Mouse (Mus musculus) induced T-regulatory cell, adult 2 months (primary cell): Measurements from ENCODE around the gene Psmb3.

Experiments
- DNase-seq: peaks from one replicate; pipeline ENCODE4 v3.0.0-alpha.2; 2012; ENCODE audit warnings: low read depth

Psmb3 gene

GRCm38 (mm10) chr11:97668160-97668559, 35.0 kb upstream of the Psmb3 start:
- no peak for DNase-seq

- DNase-seq: no peak
Observed at GRCm38 (mm10) chr11:97669268-97669667, 33.9 kb upstream of the Psmb3 start.

DNA sequence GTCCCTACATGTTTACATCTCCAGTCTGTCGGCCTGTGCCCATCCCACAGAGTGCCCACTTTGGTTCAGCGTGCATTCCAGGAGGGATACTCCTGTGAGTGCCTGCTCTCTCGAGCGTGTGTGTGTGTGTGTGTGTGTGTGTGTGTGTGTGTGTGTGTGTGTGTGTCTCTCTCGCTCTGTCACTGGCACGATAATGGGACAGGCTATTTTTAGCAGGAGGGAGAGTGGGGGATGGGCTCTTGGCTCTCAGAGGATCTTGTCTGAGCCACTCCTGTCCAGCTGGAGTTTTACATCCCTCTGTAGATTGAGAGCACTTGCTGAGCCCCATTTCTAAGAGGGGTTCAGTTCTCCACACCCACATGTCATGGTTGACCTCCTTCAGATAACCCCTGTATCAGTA, 33.4 kb upstream of the Psmb3 start:
- no peak for DNase-seq

DNA sequence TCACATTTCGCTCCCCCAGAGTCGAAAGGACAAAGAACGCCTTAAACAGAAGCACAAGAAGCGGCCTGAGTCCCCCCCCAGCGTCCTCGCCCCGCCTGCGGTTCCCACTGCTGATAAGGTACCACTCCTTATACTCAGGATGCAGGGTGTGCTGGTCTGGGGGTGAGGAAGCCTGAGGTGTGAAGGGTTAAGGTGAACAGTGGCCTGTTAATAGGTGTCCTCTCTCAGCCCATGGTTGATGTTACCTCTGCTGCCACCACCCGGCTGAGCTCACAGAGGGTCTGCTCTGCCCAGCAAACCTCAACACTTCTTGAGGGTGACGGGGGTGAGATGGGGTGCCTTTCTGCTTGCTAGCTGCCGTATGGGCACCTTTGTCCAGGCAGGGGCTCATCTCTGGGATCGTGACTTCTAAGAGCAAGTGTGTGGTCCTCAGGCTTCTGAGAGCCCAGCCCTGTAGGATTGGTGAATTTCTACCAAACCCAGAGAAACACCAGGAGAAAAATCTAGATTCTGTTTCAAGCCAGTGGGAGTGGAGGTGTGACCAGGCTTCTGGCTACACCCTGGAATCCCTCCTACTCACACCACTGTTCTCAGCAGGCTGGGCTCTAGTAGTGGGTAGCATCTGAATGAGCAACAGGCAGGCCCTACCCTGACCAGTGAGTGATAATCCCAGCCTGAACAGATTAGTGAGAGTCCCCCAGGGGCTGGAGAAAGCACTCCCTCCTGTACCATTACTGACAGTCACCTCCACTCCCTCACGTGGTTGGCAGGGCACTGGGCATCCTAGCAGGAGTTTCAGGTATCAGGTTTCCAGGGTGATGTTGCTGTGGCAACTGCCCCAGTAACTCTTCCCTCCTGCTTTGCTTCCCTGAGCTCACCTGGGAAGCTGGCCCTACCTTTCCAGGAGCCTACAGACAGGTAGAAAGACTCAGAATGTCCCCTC, 32.7 kb upstream of the Psmb3 start:
- DNase-seq: no peak

GRCm38 (mm10) chr11:97671177-97671527, 32.0 kb upstream of the Psmb3 start:
- DNase-seq: no peak

DNA sequence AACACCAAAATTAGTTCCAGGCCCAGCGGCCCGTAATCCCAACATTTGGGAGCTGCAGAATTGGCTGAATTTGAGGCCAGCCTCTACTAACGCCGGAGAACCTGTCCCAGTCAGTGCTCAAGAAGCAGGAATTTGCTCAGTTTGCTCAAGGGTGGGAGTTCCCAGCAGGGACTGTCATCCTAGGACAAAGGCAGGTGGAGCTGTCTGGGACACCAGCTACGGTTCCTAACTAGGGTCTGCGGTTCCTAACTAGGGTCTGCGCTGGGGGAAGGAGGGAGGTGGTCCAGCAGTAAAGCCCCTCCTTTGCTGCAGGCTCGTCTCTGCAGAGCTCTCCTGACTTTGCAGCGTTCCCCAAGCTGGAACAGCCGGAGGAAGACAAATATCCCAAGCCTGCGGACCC, 30.1 kb upstream of the Psmb3 start:
- DNase-seq: no peak

GRCm38 (mm10) chr11:97676050-97676754, 27.0 kb upstream of the Psmb3 start:
- no peak for DNase-seq

GRCm38 (mm10) chr11:97677381-97677780, 25.8 kb upstream of the Psmb3 start:
- DNase-seq: no peak

DNA sequence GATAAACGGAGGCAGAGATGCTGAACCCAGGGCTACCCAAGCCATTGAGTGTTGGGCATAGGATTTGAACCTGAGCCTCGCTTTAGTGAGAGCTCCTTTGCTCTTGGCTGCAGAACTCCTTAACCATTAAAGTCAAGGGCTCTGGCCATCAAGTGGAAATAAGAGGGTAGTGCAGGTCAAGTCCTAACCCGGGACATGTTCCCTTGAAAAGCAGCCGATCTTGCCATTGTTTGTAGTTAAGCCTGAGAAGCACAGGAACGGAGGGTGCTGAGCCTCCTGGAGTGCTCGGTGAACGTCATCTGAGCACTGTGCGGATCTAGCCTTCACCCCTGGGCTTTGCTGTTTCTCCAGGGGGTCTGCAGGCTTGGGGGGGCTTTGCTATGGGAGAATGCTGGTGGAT, 25.4 kb upstream of the Psmb3 start:
- DNase-seq: no peak

DNA sequence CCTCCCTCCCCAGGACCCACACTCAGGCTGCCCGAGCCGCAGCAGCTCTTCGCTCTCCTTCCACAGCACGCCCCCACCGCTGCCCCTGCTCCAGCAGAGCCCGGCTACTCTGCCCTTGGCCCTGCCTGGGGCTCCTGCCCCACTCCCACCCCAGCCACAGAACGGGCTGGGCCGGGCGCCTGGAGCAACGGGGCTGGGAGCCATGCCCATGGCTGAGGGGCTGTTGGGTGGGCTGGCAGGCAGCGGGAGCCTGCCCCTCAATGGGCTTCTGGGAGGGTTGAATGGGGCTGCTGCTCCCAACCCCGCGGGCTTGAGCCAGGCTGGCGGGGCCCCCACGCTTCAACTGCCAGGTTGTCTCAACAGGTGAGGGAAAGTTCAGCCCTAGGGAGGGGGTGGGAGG, 24.9 kb upstream of the Psmb3 start:
- DNase-seq: no peak

DNA sequence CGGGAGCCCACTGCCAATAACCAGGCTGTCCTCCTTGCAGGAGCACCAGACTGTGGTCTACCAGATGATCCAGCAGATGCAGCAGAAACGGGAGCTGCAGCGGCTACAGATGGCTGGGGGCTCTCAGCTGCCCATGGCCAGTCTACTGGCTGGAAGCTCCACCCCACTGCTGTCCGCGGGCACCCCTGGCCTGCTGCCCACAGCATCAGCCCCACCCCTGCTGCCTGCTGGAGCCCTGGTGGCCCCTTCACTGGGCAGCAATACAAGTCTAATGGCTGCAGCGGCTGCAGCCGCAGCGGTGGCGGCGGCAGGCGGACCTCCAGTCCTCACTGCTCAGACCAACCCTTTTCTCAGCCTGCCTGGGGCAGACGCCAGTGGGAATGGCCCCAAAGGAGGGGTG, 22.8 kb upstream of the Psmb3 start:
- DNase-seq: no peak

GRCm38 (mm10) chr11:97682504-97683055, 20.6 kb upstream of the Psmb3 start:
- DNase-seq: peak; percentile 26

DNA sequence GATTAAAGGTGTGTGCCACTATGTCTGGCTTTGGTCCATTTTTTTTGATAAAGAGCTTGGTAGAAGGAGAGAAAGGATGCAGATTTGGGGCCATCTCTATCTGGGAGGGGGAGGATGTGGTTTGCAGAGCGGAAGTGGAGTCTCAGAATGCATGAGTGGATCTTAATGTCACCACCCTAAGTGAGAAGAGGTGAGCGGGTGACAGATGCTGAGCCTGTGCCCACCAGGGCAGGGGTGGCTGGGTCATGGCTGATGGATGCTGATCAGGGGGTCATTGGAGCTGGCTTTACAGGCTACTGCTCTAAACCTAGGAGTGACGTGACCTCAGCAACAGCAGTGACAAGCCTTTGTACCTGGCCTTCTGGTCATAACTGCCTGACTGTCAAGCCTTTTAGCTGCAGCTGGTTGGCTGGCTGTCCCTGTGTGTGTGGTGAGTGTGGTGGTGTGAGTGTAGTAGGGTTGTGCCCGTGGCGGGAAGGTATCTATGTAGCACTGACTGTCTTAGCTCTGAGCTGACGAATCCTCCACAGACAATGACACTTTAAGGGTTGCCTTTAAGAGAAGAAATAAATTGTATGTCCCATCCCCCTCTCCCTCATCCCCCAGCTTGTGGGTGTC, 19.0 kb upstream of the Psmb3 start:
- peak; percentile 93 for DNase-seq

- no peak for DNase-seq
Observed at GRCm38 (mm10) chr11:97684766-97685165, 18.4 kb upstream of the Psmb3 start.

- peak; percentile 91 for DNase-seq
Observed at GRCm38 (mm10) chr11:97685613-97686321, 17.4 kb upstream of the Psmb3 start, which contains the start of gene Cisd3. Gene Cisd3 (plus strand): TSS chr11:97685826.

- DNase-seq: peak; percentile 49
Observed at GRCm38 (mm10) chr11:97686322-97686908, 16.8 kb upstream of the Psmb3 start.

- no peak for DNase-seq
Observed at GRCm38 (mm10) chr11:97687061-97687460, 16.1 kb upstream of the Psmb3 start.

GRCm38 (mm10) chr11:97689861-97690260, 13.3 kb upstream of the Psmb3 start:
- DNase-seq: peak; percentile 76

DNA sequence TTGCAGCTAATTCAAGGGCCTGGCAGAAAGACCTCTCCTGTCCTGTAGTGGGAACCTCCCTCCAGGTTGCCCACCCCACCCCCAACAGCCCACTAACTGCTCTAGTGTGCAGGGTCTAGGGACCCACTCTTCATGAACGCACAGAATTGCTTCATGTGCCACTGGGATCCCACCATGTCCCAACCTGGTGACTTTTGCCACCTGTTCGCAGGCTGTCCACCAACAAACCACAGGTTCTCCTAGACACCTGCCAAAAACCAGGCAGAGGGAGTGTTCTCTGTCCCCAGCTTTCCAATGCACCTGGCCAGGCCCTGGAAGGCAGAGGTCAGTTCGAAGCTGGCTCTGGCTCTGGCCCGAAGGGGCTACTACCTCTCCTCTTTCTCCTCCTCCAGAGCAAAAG, 8.8 kb upstream of the Psmb3 start:
- DNase-seq: no peak

DNA sequence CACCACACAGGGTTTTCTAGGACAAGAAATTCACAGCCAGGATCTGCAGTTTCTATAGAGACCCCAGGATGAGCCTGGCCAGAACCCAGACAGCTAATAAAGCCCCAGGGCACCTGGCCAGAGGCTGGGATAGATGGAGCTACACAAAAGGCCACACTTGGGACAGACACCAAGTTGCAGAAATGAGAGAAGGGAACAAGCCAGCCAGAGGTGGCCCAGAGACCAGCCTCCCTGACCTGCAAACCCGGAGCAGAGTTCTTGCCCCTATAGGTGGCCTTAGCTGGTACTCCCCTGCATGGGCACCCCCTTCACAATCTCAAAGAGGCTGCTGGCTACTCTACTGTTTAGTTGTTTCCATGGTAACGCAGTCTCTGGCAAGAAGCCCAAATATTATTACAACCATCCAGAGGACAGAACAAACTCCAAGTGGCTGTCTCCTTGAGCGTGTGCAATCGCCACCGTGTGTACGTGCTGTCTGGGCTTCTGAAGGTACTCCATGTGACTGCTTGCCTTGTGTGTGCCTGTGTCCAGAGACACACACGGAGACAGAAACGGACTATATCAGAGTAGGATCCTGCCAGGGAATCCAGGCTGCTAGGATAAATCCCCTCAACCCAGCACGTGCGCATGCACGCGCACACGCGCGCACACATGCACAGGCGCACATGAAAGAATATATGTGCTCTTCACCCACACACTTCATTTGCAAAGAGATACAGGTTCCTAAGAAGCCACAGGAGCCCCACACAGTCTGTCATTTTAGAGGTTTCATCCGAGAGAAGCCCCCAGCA, 8.1 kb upstream of the Psmb3 start:
- DNase-seq: no peak
